Mouse (Mus musculus): Measurements from ENCODE around the gene Zfp574. TPM values are rescaled to one million over a fixed set of nuclear protein-coding genes. Genes with fewer than 3 reads are reported as not detected.
A peak's percentile ranks its signal among the peaks of the same experiment; 100 is the strongest.

Zfp574 gene
- total and polyA plus RNA-seq, 2 experiments from 2014 or later = 30.9 to 38.0 TPM

GRCm38 (mm10) chr7:25110336-25110735 lies 38.0 kb downstream of the Zfp574 start:
- DNase-seq (ENCODE audit: low spot score) = no peak
- TF ChIP-seq CTCF (IDR thresholded peaks at IDR 0.05) = no peak
- no peaks in the 10 kb centered on the region for H3K4me1 ChIP-seq (ENCODE audit: insufficient read depth, low read length)
- ATAC-seq (ENCODE audit: low FRiP score) = no peak
- H3K27ac ChIP-seq (ENCODE audit: low read depth, low read length) = no peak overlapping the region
- peaks cover 10% of the 10 kb centered on the region; the same call in 1 of the 2 replicates for H3K36me3 ChIP-seq (ENCODE audit: insufficient read depth, low read length)
- H3K4me2 ChIP-seq (ENCODE audit: low read depth, low read length, poor library complexity, severe bottlenecking) = no peak overlapping the region
- no peak overlapping the region for H3K9ac ChIP-seq (replicated peaks; ENCODE audit: low read length, poor library complexity, severe bottlenecking)
- 89% methylated on average over 9 of the region's 9 CpGs for WGBS
- no peak overlapping the region for H3K4me3 ChIP-seq (ENCODE audit: low read depth, low read length)
- no peaks in the 10 kb centered on the region for H3K27me3 ChIP-seq (ENCODE audit: insufficient read depth, low read length)
- H3K9me3 ChIP-seq (ENCODE audit: low read length) = no peaks in the 10 kb centered on the region

- H3K9me3 ChIP-seq (ENCODE audit: low read length) = no peaks in the 10 kb centered on the region
- H3K36me3 ChIP-seq (ENCODE audit: insufficient read depth, low read length) = peaks cover 12% of the 10 kb centered on the region; the same call in 1 of the 2 replicates
- DNase-seq (ENCODE audit: low spot score) (peak; percentile 61), ATAC-seq (ENCODE audit: low FRiP score) (no peak)
- H3K27ac ChIP-seq (ENCODE audit: low read depth, low read length) = no peak overlapping the region
- no peak overlapping the region for H3K4me3 ChIP-seq (ENCODE audit: low read depth, low read length)
- H3K27me3 ChIP-seq (ENCODE audit: insufficient read depth, low read length) = no peaks in the 10 kb centered on the region
- 86% methylated on average over 17 of the region's 17 CpGs for WGBS
- no peak overlapping the region for H3K9ac ChIP-seq (replicated peaks; ENCODE audit: low read length, poor library complexity, severe bottlenecking)
- TF ChIP-seq CTCF (IDR thresholded peaks at IDR 0.05) = no peak
- H3K4me1 ChIP-seq (ENCODE audit: insufficient read depth, low read length) = no peaks in the 10 kb centered on the region
- no peak overlapping the region for H3K4me2 ChIP-seq (ENCODE audit: low read depth, low read length, poor library complexity, severe bottlenecking)
Measured at GRCm38 (mm10) chr7:25112178-25112955, 40.0 kb downstream of the Zfp574 start.

DNA sequence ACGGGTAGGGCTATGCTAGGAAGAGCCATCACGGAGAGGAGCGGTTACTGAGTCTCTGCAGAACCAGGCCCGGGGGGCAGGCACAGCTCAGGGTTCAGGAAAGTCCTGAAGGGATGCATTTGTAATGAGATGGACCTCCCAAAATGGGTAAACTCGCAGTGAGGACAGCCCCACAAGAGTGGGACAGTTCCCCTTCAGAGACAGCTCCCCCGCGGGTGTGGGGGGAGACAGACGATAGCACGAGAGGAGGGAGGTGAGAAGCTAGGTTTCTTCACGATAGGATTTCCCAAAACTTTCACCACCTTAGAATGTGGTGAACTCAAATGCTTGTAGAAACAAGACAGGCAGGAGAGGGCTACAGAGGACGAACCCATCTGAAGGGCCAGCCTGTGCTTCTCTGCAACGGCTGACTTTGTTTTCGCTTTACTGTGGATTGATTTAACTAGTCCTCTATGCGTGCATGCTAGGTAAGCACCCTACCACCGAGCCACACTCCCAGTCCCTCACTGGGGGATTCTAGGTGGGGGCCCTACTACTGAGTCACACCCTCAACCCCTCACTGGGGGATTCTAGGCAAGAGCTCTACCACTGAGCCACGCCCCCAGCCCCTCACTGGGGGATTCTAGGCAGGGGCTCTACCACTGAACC lies 40.7 kb downstream of the Zfp574 start:
- no peak overlapping the region for H3K9ac ChIP-seq (replicated peaks; ENCODE audit: low read length, poor library complexity, severe bottlenecking)
- no peaks in the 10 kb centered on the region for H3K9me3 ChIP-seq (ENCODE audit: low read length)
- no peak for DNase-seq (ENCODE audit: low spot score)
- no peak overlapping the region for H3K27ac ChIP-seq (ENCODE audit: low read depth, low read length)
- no peak for TF ChIP-seq CTCF (IDR thresholded peaks at IDR 0.05)
- no peaks in the 10 kb centered on the region for H3K27me3 ChIP-seq (ENCODE audit: insufficient read depth, low read length)
- no peak overlapping the region for H3K4me2 ChIP-seq (ENCODE audit: low read depth, low read length, poor library complexity, severe bottlenecking)
- 89% methylated on average over 16 of the region's 16 CpGs for WGBS
- no peak overlapping the region for H3K4me3 ChIP-seq (ENCODE audit: low read depth, low read length)
- H3K4me1 ChIP-seq (ENCODE audit: insufficient read depth, low read length) = no peaks in the 10 kb centered on the region
- ATAC-seq (ENCODE audit: low FRiP score) = no peak
- H3K36me3 ChIP-seq (ENCODE audit: insufficient read depth, low read length) = peaks cover 12% of the 10 kb centered on the region; the same call in 1 of the 2 replicates

- Histone ChIP-seq H3K4me1 (ENCODE audit: insufficient read depth, low read length) (no peaks in the 10 kb centered on the region), H3K27me3 (ENCODE audit: insufficient read depth, low read length) (no peaks in the 10 kb centered on the region), H3K27ac (ENCODE audit: low read depth, low read length) (no peak overlapping the region), H3K4me3 (ENCODE audit: low read depth, low read length) (no peak overlapping the region), H3K36me3 (ENCODE audit: insufficient read depth, low read length) (peaks cover 2% of the 10 kb centered on the region; the same call in 1 of the 2 replicates), H3K9ac (replicated peaks; ENCODE audit: low read length, poor library complexity, severe bottlenecking) (no peak overlapping the region), H3K4me2 (ENCODE audit: low read depth, low read length, poor library complexity, severe bottlenecking) (no peak overlapping the region), H3K9me3 (ENCODE audit: low read length) (no peaks in the 10 kb centered on the region)
- no peak for TF ChIP-seq CTCF (IDR thresholded peaks at IDR 0.05)
- WGBS = 82% methylated on average over 17 of the region's 25 CpGs
- ATAC-seq (ENCODE audit: low FRiP score) (no peak), DNase-seq (ENCODE audit: low spot score) (no peak)
Measured at GRCm38 (mm10) chr7:25120061-25120834, 47.9 kb downstream of the Zfp574 start.

DNA sequence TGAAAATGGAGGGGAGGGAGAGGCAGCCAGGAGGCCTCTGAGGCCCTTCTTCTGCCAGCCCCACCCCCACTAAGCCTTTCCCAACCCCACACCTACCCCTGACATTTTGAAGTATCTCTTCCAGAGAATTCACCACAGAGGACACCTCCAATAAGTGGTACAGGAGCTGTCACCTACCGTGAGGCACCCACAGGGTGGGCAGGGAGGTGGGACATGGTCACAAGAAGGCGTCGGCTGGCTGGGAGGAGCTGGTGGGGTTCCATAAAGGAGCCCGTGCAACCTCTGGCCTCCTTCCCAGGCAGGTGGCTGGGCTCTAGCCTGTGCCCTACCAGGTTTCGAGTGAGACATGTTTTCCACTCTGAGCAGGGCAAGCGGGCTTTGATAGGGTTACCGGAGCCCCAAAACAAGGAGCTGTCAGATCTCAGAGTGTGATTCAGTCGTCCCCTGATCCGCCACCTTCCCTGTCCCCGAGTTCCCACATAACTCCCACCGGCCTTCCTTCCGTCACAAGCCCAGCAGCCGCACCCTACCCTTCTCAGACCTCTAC lies 48.9 kb downstream of the Zfp574 start:
- H3K4me3 ChIP-seq (ENCODE audit: low read depth, low read length) = no peak overlapping the region
- H3K9ac ChIP-seq (replicated peaks; ENCODE audit: low read length, poor library complexity, severe bottlenecking) = no peak overlapping the region
- no peaks in the 10 kb centered on the region for H3K36me3 ChIP-seq (ENCODE audit: insufficient read depth, low read length)
- no peak for ATAC-seq (ENCODE audit: low FRiP score)
- H3K9me3 ChIP-seq (ENCODE audit: low read length) = no peaks in the 10 kb centered on the region
- no peaks in the 10 kb centered on the region for H3K4me1 ChIP-seq (ENCODE audit: insufficient read depth, low read length)
- H3K27ac ChIP-seq (ENCODE audit: low read depth, low read length) = no peak overlapping the region
- H3K4me2 ChIP-seq (ENCODE audit: low read depth, low read length, poor library complexity, severe bottlenecking) = no peak overlapping the region
- no peaks in the 10 kb centered on the region for H3K27me3 ChIP-seq (ENCODE audit: insufficient read depth, low read length)
- no peak for DNase-seq (ENCODE audit: low spot score)
- WGBS = 70% methylated on average over 13 of the region's 13 CpGs
- no peak for TF ChIP-seq CTCF (IDR thresholded peaks at IDR 0.05)

All from midbrain, postnatal 0 days (tissue).